Mouse (Mus musculus) gastrocnemius, adult 8-10 months (tissue): ENCODE measurements around the gene Cyp2c37. TPM values are rescaled to one million over a fixed set of nuclear protein-coding genes. Genes with fewer than 3 reads are reported as not detected.
"Not testable (repeated sequence)": the region's sequence is repeated elsewhere in the genome, so short reads cannot be mapped to it uniquely, and the experiment has no call there.

Source experiments
- DNase-seq, 2 experiments: peaks; one replicate each; pipeline ENCODE4 v3.0.0; 2022; ENCODE audit warnings: low spot score in 2 of 2
- total RNA-seq, 4 experiments: library from RNA; stranded (reverse); gene quantifications; 2 replicates each; pipeline ENCODE4 v1.2.4; 2022

The Cyp2c37 gene
- under 1 TPM in 1 of 4 experiments, not detected in 3; 0.27 TPM for total RNA-seq

- DNase-seq: not testable (repeated sequence)
These were observed at the start of gene Cyp2c37 for GRCm38 (mm10) chr19:39992140-39992539. TSS of gene Cyp2c37 (plus strand) at chr19:39992424.

GRCm38 (mm10) chr19:39960861-39961260 is 31.4 kb upstream of the Cyp2c37 start:
- not testable (repeated sequence) for DNase-seq

GRCm38 (mm10) chr19:39971096-39971495 is 21.1 kb upstream of the Cyp2c37 start:
- not testable (repeated sequence) for DNase-seq

- no peak for DNase-seq
These were observed 2.8 kb upstream of the Cyp2c37 start for GRCm38 (mm10) chr19:39989471-39989870.

Other genes with a start within 250 kb of the Cyp2c37 start
- 1 to 10 TPM in 1 of 4 experiments, not detected in 3; 1.4 TPM for gene Cyp2c40, start 179.6 kb upstream of the Cyp2c37 start, total RNA-seq
- under 1 TPM in 1 of 4 experiments, not detected in 3; 0.59 TPM for gene Cyp2c69, start 105.6 kb upstream of the Cyp2c37 start, total RNA-seq
- not detected for gene Cyp2c54, start 81.4 kb downstream of the Cyp2c37 start, total RNA-seq
- gene Cyp2c50, start 97.3 kb downstream of the Cyp2c37 start, total RNA-seq: under 1 TPM in 1 of 4 experiments, not detected in 3; 0.35 TPM
- gene Cyp2c70, start 194.9 kb downstream of the Cyp2c37 start, total RNA-seq: under 1 TPM in 1 of 4 experiments, not detected in 3; 0.40 TPM